ENCODE assay signal across 28 mouse cellular contexts in the genomic region with DNA sequence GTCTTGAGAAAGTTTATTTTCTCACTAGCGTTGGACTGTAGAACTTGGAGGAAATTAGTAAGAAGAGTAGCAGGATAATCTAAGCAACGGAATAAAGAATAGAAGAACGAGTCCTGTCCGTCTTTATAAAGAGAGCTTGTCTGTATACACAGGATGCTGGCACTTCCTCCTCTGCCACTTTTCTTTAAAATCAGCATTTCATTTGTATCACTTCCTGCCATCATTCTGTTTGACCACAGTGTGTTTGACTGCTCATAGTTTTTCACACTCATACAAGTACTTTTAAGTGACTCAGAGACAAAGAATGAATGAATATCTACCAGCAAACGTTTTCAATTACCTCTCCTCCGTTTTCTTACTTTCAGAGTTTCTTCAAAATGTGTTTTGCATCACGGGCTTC.
A peak's percentile ranks its signal among the peaks of the same experiment; 100 is the strongest.
DNase-seq lines count a peak whose midpoint lies in the region; TF ChIP-seq lines count a peak whose summit lies in the region.
"Had no signal": no experiment of that assay in that cellular context is flagged by ENCODE, and none has a peak within 500 bp of the region (broad histone marks: within the 10 kb centered on the region; RNA-seq: fewer than 3 reads in every experiment).

No protein-coding gene starts in this region.

- DNase-seq in 416B (ENCODE audit: low read depth) = peak; percentile 1
- peak; percentile 19 for DNase-seq in Muller cell, postnatal 12 days (ENCODE audit: inconsistent ontology term)
- peak; percentile 1 for DNase-seq in naive thymus-derived CD4-positive, alpha-beta T cell, adult 2 months (ENCODE audit: low read depth)
- no peak for DNase-seq in heart, postnatal 36 days
- DNase-seq in lung, postnatal 10 days = no peak
- DNase-seq in left cerebral cortex, adult 9 months (ENCODE audit: low spot score in 2 of 2) = no peak
- DNase-seq: adrenal gland, postnatal 10 days; cerebellum, adult 11-12 months; cerebellum, postnatal 14 days; gastrocnemius, postnatal 10 days; heart, postnatal 10 days; kidney, adult 18-20 months; kidney, postnatal 25 days; liver, embryonic 13.5 days; lung, adult 18-20 months; lung, postnatal 14 days; right cerebral cortex, adult 18-20 months; thymus, adult 18-20 months; thymus, postnatal 25 days had no signal

- TF ChIP-seq POLR2A in embryonic fibroblast, embryonic 13.5 days (IDR thresholded peaks at IDR 0.05; ENCODE audit: low read depth, low read length) = no peak

- no peak for TF ChIP-seq CTCF in embryonic fibroblast, embryonic 13.5 days (IDR thresholded peaks at IDR 0.05; ENCODE audit: borderline replicate concordance, insufficient read depth, low read length)

- peak overlapping the region; percentile 40 for H3K27ac ChIP-seq in embryonic fibroblast, embryonic 13.5 days (ENCODE audit: insufficient read depth, low read length)
- H3K27ac ChIP-seq: embryonic facial prominence, embryonic 12.5 days; forebrain, embryonic 13.5 days; heart, embryonic 13.5 days; kidney, embryonic 15.5 days; limb, embryonic 10.5 days; limb, embryonic 15.5 days; liver, embryonic 13.5 days; neural tube, embryonic 12.5 days; stomach, postnatal 0 days had no signal

- H3K4me1 ChIP-seq in embryonic fibroblast, embryonic 13.5 days (ENCODE audit: control insufficient read depth, insufficient read depth, low read length) = peaks cover 3% of the 10 kb centered on the region; the same call in 1 of the 2 replicates
- H3K4me1 ChIP-seq: forebrain, embryonic 13.5 days; heart, embryonic 13.5 days; kidney, embryonic 15.5 days; limb, embryonic 10.5 days; limb, embryonic 15.5 days; liver, embryonic 13.5 days; neural tube, embryonic 12.5 days had no signal

- intact Hi-C loops in heart, postnatal 36 days (cut with DNase I) = no loop called here

- no peak overlapping the region for H3K4me3 ChIP-seq in embryonic fibroblast, embryonic 13.5 days (ENCODE audit: insufficient read depth, low read length)
- H3K4me3 ChIP-seq: embryonic facial prominence, embryonic 12.5 days; forebrain, embryonic 13.5 days; heart, embryonic 13.5 days; kidney, embryonic 15.5 days; limb, embryonic 10.5 days; limb, embryonic 15.5 days; liver, embryonic 13.5 days; neural tube, embryonic 12.5 days had no signal

Comparison
In these comparisons a context has a peak if more than half of its experiments do, and no peak if none do; other contexts are left out.
1. DNase-seq: peak in 416B (single experiment), Muller cell, postnatal 12 days (single experiment) and naive thymus-derived CD4-positive, alpha-beta T cell, adult 2 months (single experiment); none in heart, postnatal 36 days (0 of 2), lung, postnatal 10 days (single experiment) and left cerebral cortex, adult 9 months (0 of 2).